Mouse (Mus musculus) megakaryocyte, embryonic 14.5 days (primary cell): ENCODE measurements around the gene Adamtsl3.

Source experiments
- FLI1 ChIP-seq: IDR thresholded peaks from 2 replicates; pipeline ENCODE4 v1.6.1; 2012; ENCODE audit warnings: low read length, inconsistent platforms, mixed read lengths
- GATA1 ChIP-seq: IDR thresholded peaks from 3 replicates; pipeline ENCODE4 v1.6.1; 2012; ENCODE audit warnings: mixed read lengths, low read length, inconsistent platforms, borderline replicate concordance

DNA sequence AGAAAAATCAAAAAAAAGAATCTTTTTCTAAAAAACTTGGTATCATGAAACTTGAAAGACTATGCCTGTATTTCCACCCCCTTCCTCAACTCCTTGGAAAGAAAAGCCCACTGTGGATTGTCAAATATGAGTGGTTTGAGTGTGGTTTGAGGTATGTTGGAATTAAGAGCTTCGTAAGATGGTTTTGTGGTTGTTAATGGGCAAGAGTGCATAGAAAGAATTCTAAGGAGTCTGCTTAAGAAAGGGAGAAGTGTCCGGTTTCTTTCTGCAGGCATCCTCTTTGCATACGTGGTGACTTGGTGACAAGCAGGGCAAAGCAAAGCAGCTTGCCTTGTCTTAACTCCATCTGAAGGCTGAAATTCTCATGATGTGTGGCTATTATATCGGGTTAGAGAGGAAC lies 81.6 kb downstream of the Adamtsl3 start:
- TF ChIP-seq GATA1 (no peak), FLI1 (no peak)
